Mouse (Mus musculus): ENCODE measurements around the gene Lrrc32.
A peak's percentile ranks its signal among the peaks of the same experiment; 100 is the strongest.

Lrrc32 gene

DNA sequence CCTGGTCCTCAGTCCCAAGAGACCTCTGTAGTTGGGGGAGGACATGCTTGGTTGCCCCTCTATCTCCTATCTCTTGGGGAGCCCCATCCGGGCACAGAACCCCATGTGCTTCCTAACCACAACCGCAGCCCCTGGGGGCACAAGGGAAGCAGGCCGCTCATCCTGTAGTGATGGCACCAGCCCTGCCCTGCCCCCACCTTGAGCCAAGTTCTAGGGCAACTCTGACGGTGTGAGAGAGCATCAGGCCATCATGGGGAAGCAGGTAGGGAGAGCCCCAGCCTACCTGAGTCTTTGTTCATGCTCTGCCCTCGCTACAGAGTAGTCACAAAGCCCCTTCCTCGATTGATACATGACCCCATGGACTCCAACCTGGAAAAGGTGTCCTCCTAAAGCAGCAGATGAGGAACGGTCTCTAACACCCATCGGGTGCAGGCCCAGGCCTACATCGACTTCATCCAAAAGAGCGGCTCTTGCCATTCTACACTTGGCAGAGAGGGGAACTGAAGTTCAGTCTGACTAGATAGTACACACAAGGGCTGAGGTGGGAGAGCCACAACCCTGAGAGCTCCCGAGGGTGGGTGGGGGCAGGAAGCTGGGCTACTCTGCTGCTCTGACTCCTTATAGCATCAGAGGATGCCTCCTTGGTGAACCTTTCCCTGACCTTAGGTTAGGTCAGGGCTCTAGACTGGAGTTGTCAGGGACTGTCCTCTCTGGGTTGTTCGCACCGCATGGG is 519 bp upstream of the Lrrc32 start:
- no peak for DNase-seq (ENCODE audit: low read depth, low spot score)

DNA sequence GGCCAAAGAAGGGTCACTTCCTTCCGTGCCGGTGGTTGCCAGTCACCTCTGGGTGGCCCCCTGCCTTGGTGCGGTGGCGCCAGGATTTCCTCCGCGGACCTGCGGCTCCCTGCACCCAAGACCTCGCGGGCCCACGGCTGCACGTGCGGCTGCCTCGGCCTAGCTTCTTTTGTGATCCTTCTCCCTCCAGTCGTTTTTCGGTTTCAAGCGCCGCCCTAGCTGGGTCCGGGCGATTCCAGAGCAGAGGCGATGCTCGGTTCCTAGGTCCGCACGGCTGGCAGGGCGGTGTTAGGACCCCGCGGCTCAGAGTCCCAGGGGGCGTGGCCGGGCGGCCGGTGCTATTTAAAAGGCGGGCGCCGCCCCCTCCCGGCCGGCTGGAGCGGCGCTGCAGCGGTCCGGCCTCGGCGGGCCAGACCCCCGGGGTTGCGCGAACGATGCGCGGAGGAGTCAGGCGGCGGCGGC is 571 bp downstream of the Lrrc32 start:
- peak; percentile 58 for DNase-seq (ENCODE audit: low read depth, low spot score)

DNA sequence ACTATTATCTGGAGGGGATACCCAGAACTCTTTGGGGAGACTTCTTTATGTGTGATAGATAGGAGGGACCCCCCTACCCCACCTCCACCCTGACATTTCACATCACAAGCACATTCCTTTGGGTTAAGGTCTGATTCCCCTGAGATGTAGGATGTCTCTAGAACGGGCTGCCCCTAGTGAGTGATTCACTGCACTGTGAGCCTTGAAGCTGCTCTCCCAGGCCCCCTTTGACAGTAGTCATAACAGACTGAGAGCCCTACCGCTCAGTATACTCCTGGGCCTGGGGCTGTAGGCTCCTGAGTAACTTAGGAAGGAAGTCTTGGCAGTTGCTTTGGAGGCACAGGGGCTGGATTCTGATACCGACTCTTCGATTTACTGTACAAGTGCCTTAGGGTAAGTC is 1.2 kb downstream of the Lrrc32 start:
- DNase-seq (ENCODE audit: low read depth, low spot score): no peak

DNA sequence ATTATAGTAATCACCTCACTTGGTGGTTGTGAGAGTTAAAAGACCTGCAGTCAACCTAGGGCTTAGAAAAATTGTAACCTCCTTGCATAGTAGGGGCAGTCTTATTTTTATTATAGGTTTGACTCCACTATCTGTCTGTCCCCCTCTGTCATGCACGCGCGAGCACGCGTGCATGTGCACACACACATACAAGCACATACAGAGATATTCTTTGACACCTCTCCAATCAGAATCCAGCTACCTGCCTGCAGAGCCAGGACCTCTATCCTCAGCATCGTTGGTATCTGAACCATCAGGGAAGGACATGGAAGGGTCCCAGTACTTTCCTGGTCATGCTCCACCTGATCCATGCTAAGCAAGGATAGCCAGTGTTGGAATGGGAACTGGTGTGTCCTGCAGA is 1.8 kb downstream of the Lrrc32 start:
- DNase-seq (ENCODE audit: low read depth, low spot score): no peak

DNA sequence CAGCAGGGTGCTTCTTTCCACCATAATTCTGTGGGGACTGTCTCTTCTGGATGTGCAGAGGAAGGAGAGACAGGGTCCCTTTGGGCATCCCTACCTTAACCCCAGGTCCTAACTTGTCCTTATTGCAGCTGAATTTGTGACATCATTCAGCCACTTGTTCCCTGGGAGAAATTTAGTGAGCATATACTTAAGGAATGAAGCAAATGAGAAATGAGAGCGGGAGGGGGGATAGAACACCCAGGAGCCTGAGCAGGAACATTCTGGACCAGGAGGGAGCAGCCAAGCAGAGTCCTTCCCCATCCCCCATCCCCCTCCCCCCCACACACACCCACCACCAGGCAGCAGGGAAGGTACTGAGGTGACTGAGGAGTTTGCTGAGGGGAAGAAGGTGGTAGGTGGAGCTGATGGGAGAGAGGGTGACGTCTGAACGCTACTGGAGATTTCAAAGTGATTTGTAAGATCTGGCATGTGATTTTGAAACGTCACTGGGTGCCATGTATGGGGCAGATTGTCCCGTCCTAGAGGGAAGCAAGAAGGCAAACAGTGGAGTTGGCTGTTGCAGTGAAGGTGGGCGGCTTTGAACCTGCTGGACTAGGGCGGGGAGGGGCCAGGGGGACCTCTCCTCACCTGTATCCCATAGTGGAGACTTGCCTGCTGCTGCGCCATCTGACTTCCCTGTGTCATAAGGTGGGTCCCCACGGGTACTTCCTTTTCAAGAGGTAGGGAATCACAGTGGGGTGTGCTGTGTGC is 2.5 kb downstream of the Lrrc32 start:
- no peak for DNase-seq (ENCODE audit: low read depth, low spot score)

DNA sequence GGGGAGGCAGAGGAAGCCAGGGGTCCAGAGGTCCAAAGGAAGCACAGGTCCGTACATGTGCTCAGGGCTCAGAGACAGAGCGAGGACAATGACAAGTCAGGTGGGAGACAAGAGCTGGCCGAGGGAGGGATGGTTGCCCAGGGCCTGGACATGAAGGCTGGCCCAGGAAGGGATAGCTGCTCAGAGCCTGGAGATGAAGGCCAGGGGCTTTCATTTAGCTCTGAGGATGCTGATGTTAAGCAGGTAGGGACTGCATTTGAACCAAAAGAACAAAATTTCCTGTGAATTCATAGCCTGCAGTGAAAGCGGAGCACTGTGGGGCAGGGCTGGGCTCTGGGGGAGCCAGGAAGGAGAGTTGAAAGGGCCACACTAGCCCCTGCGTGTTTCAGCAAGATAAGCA is 3.2 kb downstream of the Lrrc32 start:
- no peak for DNase-seq (ENCODE audit: low read depth, low spot score)

DNA sequence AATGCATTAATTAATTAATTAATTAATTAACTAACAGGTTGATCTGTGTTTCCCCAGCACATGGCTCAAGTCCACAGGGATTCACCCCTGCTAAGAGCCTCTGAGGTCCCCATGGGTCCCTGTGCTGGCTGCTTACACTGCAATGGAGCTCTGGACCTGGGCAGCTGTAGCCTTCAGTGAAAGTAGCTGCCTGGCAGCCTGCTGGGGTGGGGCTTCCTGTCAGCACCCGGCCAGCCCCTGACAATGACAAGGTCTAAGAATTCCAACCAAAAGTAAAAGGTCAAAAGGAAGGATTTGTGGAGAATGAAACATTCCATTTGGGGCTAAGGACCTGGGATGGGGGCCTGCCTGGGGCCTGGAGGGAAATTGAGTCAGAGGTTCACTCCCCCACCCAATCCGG is 4.2 kb downstream of the Lrrc32 start:
- DNase-seq (ENCODE audit: low read depth, low spot score): no peak

DNA sequence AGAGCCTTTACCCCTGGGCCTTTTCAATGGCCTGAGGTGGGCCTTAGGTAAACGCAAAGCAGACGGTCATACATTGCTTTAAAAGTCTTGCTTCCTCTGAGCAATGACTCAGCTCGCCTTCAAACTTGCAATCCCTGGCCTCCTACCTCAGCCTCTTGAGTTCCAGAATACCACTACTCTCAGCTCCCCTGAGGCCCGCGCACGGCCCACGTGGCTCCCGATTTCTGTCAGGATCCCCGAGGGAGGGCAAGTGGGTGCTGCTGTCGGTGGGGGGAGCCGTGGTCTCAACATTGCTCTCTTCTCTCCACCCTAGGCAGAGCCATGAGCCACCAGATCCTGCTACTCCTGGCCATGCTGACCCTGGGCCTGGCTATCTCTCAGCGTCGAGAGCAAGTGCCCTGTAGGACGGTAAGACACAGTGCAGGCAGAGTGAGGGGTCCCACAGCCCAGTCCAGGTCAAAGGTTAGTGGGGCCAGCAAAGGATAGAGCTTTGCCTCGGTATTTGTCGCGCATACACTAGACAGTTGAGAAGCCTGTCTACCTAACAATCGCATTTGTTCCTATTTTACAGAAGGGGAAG is 4.9 kb downstream of the Lrrc32 start:
- no peak for DNase-seq (ENCODE audit: low read depth, low spot score)

DNA sequence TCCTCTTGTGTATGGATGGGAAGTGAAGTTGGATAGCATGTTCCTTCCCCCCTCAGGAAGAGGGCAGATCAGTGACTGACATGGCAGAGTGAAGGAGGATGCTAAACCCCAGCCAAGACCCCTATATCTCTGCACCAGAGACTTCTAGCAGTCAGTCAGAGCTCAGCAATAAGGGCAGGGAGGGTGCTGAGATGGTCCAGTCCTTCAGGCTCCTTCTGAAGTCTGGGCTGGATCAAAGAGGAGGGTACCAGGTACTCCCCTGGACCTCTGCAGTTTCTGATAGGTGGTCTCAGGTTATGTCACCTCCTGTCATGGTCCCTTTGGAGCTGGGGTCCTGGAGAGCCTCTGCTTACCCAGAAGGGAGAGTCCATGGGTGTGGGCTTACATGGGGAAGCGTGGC is 6.5 kb downstream of the Lrrc32 start:
- no peak for DNase-seq (ENCODE audit: low read depth, low spot score)

DNA sequence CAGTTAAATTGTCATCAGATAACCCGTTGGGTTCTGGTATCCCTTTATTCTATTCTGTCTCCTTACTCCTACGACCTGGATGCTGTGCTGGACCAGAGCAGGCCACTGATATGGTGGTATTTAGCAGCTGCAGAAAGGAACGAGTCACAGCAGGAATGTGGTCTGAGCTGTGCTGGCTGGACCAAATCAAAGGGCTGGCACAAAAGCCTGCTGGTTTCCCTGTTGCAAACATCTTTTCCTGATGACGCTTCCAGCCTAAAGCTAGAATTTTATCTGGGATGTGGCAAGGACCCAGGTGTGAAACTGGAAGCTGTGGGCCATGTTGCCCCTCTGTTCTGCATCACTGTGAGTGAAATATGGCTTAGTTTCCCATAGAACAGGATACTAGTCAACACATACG is 8.4 kb downstream of the Lrrc32 start:
- DNase-seq (ENCODE audit: low read depth, low spot score): no peak

DNA sequence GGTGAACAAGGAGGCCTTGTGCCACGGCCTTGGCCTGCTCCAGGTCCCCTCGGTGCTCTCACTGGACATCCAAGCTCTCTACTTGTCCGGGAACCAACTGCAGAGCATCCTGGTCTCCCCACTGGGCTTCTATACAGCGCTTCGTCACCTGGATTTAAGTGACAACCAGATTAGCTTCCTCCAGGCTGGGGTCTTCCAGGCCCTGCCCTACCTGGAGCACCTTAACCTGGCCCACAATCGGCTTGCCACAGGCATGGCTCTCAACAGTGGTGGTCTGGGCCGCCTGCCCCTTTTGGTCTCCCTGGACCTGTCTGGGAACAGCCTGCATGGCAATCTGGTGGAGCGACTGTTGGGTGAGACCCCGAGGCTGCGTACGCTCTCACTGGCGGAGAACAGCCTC is 9.0 kb downstream of the Lrrc32 start:
- no peak for DNase-seq (ENCODE audit: low read depth, low spot score)

DNA sequence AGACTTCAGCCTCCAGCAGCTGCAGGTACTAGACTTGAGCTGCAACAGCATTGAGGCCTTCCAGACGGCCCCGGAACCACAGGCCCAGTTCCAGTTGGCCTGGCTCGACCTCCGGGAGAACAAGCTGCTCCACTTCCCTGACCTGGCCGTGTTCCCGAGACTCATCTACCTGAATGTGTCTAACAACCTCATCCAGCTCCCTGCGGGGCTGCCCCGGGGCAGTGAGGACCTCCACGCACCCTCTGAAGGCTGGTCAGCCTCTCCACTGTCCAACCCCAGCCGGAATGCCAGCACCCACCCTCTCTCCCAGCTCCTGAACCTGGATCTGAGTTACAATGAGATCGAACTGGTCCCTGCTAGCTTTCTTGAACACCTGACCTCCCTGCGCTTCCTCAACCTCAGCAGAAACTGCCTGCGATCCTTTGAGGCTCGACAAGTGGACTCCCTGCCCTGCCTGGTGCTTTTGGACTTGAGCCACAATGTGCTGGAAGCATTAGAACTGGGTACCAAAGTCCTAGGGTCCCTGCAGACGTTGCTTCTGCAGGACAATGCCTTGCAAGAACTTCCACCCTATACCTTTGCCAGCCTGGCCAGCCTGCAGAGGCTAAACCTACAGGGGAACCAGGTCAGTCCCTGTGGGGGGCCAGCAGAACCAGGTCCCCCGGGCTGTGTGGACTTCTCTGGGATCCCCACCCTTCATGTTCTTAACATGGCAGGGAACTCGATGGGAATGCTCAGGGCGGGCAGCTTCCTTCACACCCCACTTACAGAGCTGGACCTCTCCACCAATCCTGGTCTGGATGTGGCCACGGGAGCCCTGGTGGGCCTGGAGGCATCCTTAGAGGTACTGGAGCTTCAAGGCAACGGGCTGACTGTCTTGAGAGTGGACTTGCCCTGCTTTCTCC is 9.8 kb downstream of the Lrrc32 start:
- DNase-seq (ENCODE audit: low read depth, low spot score): no peak

DNA sequence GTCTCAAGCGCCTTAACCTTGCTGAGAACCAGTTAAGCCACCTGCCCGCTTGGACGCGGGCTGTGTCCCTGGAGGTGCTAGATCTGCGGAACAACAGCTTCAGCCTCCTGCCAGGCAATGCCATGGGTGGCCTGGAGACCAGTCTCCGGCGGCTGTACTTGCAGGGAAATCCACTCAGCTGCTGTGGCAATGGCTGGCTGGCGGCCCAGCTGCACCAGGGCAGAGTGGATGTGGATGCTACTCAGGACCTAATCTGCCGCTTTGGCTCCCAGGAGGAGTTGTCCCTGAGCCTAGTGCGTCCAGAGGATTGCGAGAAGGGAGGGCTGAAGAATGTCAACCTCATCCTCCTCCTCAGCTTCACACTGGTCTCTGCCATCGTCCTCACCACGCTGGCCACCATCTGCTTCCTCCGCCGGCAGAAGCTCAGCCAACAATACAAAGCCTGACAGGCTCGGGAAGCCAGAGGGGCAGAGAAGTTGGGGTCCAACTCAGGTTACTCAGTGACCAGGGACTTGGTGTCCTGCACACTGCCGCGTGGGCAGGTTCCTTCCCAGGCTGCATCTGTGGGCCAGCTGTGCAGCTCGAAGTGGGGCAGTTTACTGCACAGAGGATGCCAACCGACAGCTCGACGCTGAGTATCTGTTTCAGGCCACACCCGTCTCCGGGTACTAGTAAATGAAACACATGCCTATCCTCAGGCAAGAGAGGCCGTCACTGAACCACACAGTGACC is 10.6 kb downstream of the Lrrc32 start:
- DNase-seq (ENCODE audit: low read depth, low spot score): no peak

DNA sequence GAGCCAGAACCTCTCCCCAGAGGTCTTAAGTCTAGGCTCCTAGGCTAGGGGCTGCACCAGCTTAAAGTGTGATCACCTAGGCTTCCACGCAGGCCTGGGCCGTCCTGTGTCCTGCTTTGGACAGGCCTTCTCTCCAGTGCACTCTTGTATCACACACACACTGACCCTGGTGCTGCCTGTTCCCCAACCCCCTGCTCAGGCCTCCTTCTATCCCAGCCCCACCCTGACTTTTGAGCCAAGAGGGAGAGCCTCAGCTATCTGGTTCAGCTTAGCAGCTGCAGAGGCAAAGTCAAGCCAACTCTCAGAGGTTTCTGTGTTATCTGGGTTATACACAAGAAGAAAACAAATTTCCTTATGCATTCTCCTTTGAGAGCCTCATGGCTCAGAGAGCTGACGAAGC is 11.4 kb downstream of the Lrrc32 start:
- DNase-seq (ENCODE audit: low read depth, low spot score): no peak

DNA sequence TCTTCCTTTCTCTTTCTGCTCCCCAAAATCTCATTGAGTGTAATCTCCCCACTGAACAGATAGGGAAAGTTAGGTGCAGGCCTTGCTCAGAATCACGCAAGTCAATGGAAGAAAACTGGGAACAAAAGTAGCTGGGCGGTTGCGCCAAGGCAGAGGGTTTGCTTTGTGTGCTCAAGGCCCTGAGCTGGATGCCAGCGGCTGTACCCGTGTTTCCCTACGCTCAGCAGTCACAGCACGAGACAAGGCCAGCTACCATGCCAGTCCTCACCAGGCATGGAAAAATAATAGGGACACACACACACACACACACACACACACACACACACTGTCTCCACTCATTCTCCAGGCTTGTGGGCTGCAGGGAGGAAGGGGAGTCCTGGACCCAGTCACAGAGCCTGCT is 12.0 kb downstream of the Lrrc32 start:
- no peak for DNase-seq (ENCODE audit: low read depth, low spot score)

DNA sequence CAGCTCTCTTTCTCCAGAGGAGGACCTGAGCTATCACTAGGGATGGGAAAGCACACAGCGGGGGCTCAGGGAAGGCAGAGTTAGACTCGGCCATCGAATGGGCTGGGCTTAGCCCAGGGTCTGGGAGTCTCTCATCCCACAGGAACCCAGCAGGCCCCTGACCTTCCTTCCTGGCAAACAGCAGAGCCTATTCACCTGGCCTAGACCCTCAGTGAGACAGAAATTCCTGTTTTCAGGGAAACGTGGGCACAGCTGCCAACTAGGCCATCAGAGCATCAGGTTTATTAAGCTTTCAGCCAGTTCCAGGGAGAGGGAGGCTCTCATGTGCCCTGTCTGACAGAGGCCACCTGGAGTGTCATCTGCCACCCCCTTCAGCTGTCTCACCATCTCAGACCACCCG is 13.8 kb downstream of the Lrrc32 start:
- no peak for DNase-seq (ENCODE audit: low read depth, low spot score)

DNA sequence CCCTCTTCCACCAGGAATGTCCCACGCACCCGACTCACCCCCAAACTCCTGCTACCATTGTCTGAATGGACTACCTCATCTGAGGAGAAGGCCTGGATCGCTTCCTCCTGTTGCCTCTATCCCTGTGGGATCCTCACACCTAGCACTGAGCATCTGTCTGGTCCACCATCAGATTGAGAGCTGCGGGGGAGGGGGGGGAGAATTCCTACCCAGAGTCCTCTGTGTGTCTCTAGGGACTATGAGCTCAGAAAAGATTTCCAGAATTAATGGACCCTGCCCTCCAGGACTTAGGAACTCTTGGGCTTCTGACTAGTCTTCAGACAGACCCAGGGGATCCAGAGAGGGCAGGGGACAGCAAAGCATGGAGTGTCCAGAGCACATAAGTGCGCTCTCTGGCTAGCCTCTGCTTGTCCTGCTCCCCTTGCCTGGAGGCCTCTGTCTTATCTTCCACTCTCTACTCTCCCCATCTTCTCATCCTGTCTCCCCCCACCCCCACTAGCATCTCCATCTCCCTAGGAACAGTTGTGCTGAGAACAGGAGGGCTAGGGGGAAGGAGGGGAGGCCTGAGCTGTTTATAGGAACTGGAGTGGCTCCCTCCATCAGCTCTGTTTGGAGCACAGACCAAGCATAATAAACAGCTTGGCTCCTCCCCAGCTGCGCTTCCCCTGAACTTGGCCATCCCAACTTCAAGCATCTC is 15.0 kb downstream of the Lrrc32 start:
- no peak for DNase-seq (ENCODE audit: low read depth, low spot score)

DNA sequence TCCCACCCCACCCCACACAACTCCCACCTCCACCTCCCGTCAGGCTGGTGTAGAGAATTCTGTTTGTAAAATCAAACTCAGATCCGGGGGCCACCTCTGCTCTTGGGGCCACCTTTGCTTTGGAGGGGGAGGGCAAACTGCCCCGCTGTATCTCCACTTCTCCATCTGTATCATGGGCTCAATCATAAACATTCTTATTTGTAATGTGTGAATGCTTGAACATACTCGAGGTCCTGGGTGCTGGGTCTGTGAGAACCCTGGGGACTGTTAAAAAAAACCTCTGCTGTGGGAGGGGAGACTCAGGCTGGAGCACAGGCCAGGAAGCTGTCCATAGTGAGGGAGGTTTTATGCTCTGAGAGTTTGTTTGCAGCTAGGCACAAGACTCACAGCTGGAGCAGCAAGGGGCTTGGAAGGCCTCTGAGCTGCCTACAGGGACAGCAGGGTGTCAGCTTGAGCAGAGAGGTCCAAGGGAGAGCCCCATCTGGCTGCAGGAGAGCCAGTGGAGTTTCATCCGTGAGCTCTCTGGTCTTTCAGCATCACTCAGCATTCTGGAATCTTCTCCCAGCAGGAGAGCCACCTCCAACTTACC is 15.7 kb downstream of the Lrrc32 start:
- no peak for DNase-seq (ENCODE audit: low read depth, low spot score)

DNA sequence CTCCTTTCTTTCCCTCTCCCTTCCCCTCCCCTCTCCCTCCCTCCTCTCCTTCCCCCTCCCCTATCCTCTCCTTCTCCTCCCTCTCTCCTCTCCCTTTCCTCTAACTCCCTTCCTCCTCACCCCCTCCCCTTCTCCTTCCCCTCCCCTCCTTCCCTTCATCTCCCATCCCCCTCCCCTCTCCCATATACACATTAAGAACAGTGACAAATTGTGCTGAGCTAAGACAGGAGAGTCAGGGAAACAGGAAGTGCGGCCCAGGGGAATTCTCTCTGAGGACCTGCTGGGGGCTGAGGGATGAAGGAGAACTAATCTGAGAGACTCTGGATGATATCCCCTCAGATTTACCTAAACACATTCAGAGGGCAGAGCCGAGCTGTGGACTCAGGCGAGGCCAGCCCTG is 16.6 kb downstream of the Lrrc32 start:
- no peak for DNase-seq (ENCODE audit: low read depth, low spot score)
